Mouse (Mus musculus) kidney, postnatal 0 days (tissue): ENCODE measurements around the gene Ebf1. TPM values are rescaled to one million over a fixed set of nuclear protein-coding genes. Genes with fewer than 3 reads are reported as not detected.

Source experiments
- ATAC-seq: fragments of 200-750 bp; cut with Nextera tagmentation; replicated peaks from 2 replicates; pipeline ENCODE4 v1.8.0; 2017; ENCODE audit warnings: low read depth, moderate number of reproducible peaks, moderate TSS enrichment, moderate library complexity; ENCODE audit not compliant: low FRiP score
- DNase-seq: peaks from one replicate; pipeline ENCODE4 v3.0.0-alpha.2; 2016; ENCODE audit warnings: low spot score
- H3K27ac ChIP-seq: fragments of 300-500 bp; sonication (generic); 2 replicates; pipeline ENCODE4 v1.5.1; 2014; ENCODE audit warnings: mild to moderate bottlenecking
- H3K27me3 ChIP-seq: fragments of 300-500 bp; sonication (generic); 2 replicates; pipeline ENCODE4 v1.6.1; 2014; ENCODE audit warnings: low read length, mixed read lengths; ENCODE audit not compliant: insufficient read depth
- H3K36me3 ChIP-seq: fragments of 300-500 bp; sonication (generic); 2 replicates; pipeline ENCODE4 v1.6.1; 2014; ENCODE audit warnings: low read length, mixed read lengths; ENCODE audit not compliant: insufficient read depth
- H3K4me1 ChIP-seq: fragments of 300-500 bp; sonication (generic); replicated peaks from 2 replicates; pipeline ENCODE4 v1.6.1; 2014; ENCODE audit warnings: antibody characterized with exemption, low read length, mixed read lengths; ENCODE audit not compliant: insufficient read depth
- H3K4me2 ChIP-seq: fragments of 300-500 bp; sonication (generic); 2 replicates; pipeline ENCODE4 v1.6.1; 2014; ENCODE audit warnings: mild to moderate bottlenecking, low read length, moderate library complexity, mixed read lengths
- H3K4me3 ChIP-seq: fragments of 300-500 bp; sonication (generic); replicated peaks from 2 replicates; pipeline ENCODE4 v1.5.1; 2014; ENCODE audit warnings: low read depth, low read length
- H3K9ac ChIP-seq: fragments of 300-500 bp; sonication (generic); 2 replicates; pipeline ENCODE4 v1.6.1; 2014; ENCODE audit warnings: low read depth, low read length
- H3K9me3 ChIP-seq: fragments of 300-500 bp; sonication (generic); replicated peaks from 2 replicates; pipeline ENCODE4 v1.6.1; 2016; ENCODE audit warnings: low read length, inconsistent platforms, mixed read lengths
- CTCF ChIP-seq: IDR thresholded peaks from 2 replicates; pipeline ENCODE4 v1.5.1; 2016; ENCODE audit warnings: antibody characterized with exemption, low read depth, mild to moderate bottlenecking, moderate library complexity
- WGBS: fragments of 180-500 bp; shearing (Covaris S2); extraction: QIAGEN DNeasy Blood & Tissue Kit; methylation state at CpG from one replicate; pipeline ENCODE4 v1.1.7; 2014; 5-methylcytosine and 5-hydroxymethylcytosine counted together
- polyA plus RNA-seq: library from polyadenylated mRNA; unstranded; fragments of >200 nt; fragmentation: Nextera tagmentation; extraction: Ambion mirVana; gene quantifications from 2 replicates; pipeline ENCODE4 v1.2.1, GENCODE M21; 2015

Ebf1 gene
- polyA plus RNA-seq, 1 experiment from 2014 or later = 19.6 TPM

GRCm38 (mm10) chr11:44577911-44578310 is 39.2 kb upstream of the Ebf1 start:
- Histone ChIP-seq H3K36me3 (no peaks in the 10 kb centered on the region), H3K4me2 (no peak overlapping the region), H3K4me3 (no peak overlapping the region), H3K27me3 (no peaks in the 10 kb centered on the region), H3K4me1 (no peaks in the 10 kb centered on the region), H3K27ac (no peak overlapping the region), H3K9me3 (no peaks in the 10 kb centered on the region), H3K9ac (no peak overlapping the region)
- WGBS = 67% methylated on average over 9 of the region's 9 CpGs
- TF ChIP-seq CTCF = no peak
- no peak for ATAC-seq
- no peak for DNase-seq

GRCm38 (mm10) chr11:44581277-44581683 is 35.8 kb upstream of the Ebf1 start:
- Histone ChIP-seq H3K36me3 (no peaks in the 10 kb centered on the region), H3K9me3 (no peaks in the 10 kb centered on the region), H3K4me3 (no peak overlapping the region), H3K4me2 (no peak overlapping the region), H3K27ac (no peak overlapping the region), H3K27me3 (no peaks in the 10 kb centered on the region), H3K9ac (no peak overlapping the region), H3K4me1 (no peaks in the 10 kb centered on the region)
- DNase-seq (peak; percentile 69), ATAC-seq (peak; percentile 40; the same call in 1 of the 2 replicates)
- WGBS = 31% methylated on average over 11 of the region's 11 CpGs
- peak; percentile 62 for TF ChIP-seq CTCF

- Histone ChIP-seq H3K4me2 (no peak overlapping the region), H3K27ac (no peak overlapping the region), H3K36me3 (no peaks in the 10 kb centered on the region), H3K4me3 (no peak overlapping the region), H3K27me3 (no peaks in the 10 kb centered on the region), H3K4me1 (no peaks in the 10 kb centered on the region), H3K9ac (no peak overlapping the region), H3K9me3 (no peaks in the 10 kb centered on the region)
- 16% methylated on average over 3 of the region's 3 CpGs for WGBS
- peak; percentile 98 for TF ChIP-seq CTCF
- DNase-seq = peak; percentile 82
- no peak for ATAC-seq
Measured at GRCm38 (mm10) chr11:44586047-44586696, 30.9 kb upstream of the Ebf1 start.

GRCm38 (mm10) chr11:44593016-44593415 is 24.1 kb upstream of the Ebf1 start:
- no peak for DNase-seq
- ATAC-seq = no peak

GRCm38 (mm10) chr11:44594768-44595167 is 22.3 kb upstream of the Ebf1 start:
- WGBS = 72% methylated on average over 3 of the region's 3 CpGs
- Histone ChIP-seq H3K27ac (no peak overlapping the region), H3K4me2 (no peak overlapping the region), H3K27me3 (no peaks in the 10 kb centered on the region), H3K9ac (no peak overlapping the region), H3K4me1 (no peaks in the 10 kb centered on the region), H3K4me3 (no peak overlapping the region), H3K36me3 (no peaks in the 10 kb centered on the region), H3K9me3 (no peaks in the 10 kb centered on the region)
- no peak for DNase-seq
- no peak for TF ChIP-seq CTCF
- no peak for ATAC-seq

More at GRCm38 (mm10) chr11:44593016-44593415, 24.1 kb upstream of the Ebf1 start:
- no peak for TF ChIP-seq CTCF
- H3K27ac ChIP-seq = no peak overlapping the region
- no peak overlapping the region for H3K9ac ChIP-seq
- H3K4me1 ChIP-seq = no peaks in the 10 kb centered on the region
- no peak overlapping the region for H3K4me2 ChIP-seq
- H3K4me3 ChIP-seq = no peak overlapping the region
- WGBS = 91% methylated on average over 6 of the region's 6 CpGs
- H3K27me3 ChIP-seq = no peaks in the 10 kb centered on the region
- no peaks in the 10 kb centered on the region for H3K9me3 ChIP-seq
- H3K36me3 ChIP-seq = no peaks in the 10 kb centered on the region

GRCm38 (mm10) chr11:44606881-44607280 is 10.2 kb upstream of the Ebf1 start:
- H3K36me3 ChIP-seq = no peaks in the 10 kb centered on the region
- TF ChIP-seq CTCF = no peak
- no peaks in the 10 kb centered on the region; the same call in 1 of the 2 replicates for H3K4me1 ChIP-seq
- no peaks in the 10 kb centered on the region for H3K9me3 ChIP-seq
- H3K4me3 ChIP-seq = no peak overlapping the region
- H3K27ac ChIP-seq = no peak overlapping the region
- 0 out of 2 replicates have a peak, but pooled peaks have one; percentile 29 for ATAC-seq
- DNase-seq = no peak
- 87% methylated on average over 8 of the region's 8 CpGs for WGBS
- H3K27me3 ChIP-seq = 0 out of 2 replicates have a peak, but pooled peaks cover 3% of the 10 kb centered on the region
- no peak overlapping the region for H3K4me2 ChIP-seq
- no peak overlapping the region for H3K9ac ChIP-seq
